Mouse (Mus musculus) limb, embryonic 15.5 days (tissue): Measurements from ENCODE around the gene Dock6. TPM values are rescaled to one million over a fixed set of nuclear protein-coding genes. Genes with fewer than 3 reads are reported as not detected.

Experiments used
- ATAC-seq: fragments of 200-750 bp; cut with Nextera tagmentation; 2 replicates; pipeline ENCODE4 v1.8.0; 2017; ENCODE audit warnings: low read depth, moderate TSS enrichment; ENCODE audit not compliant: insufficient number of reproducible peaks, low FRiP score, low TSS enrichment
- H3K27ac ChIP-seq: fragments of 300-500 bp; sonication (generic); 2 replicates; pipeline ENCODE4 v1.5.1; 2015; ENCODE audit warnings: moderate library complexity, mild to moderate bottlenecking, inconsistent platforms
- H3K27me3 ChIP-seq: fragments of 300-500 bp; sonication (generic); 2 replicates; pipeline ENCODE4 v1.6.1; 2015; ENCODE audit warnings: inconsistent platforms
- H3K36me3 ChIP-seq: fragments of 300-500 bp; sonication (generic); 2 replicates; pipeline ENCODE4 v1.6.1; 2015; ENCODE audit warnings: inconsistent platforms
- H3K4me1 ChIP-seq: fragments of 300-500 bp; sonication (generic); 2 replicates; pipeline ENCODE4 v1.6.1; 2015; ENCODE audit warnings: inconsistent platforms
- H3K4me2 ChIP-seq: fragments of 300-500 bp; sonication (generic); 2 replicates; pipeline ENCODE4 v1.6.1; 2015; ENCODE audit warnings: mild to moderate bottlenecking, inconsistent platforms
- H3K4me3 ChIP-seq: fragments of 300-500 bp; sonication (generic); 2 replicates; pipeline ENCODE4 v1.5.1; 2015; ENCODE audit warnings: mild to moderate bottlenecking, inconsistent platforms
- H3K9ac ChIP-seq: fragments of 300-500 bp; sonication (generic); 2 replicates; pipeline ENCODE4 v1.6.1; 2015; ENCODE audit warnings: inconsistent platforms
- H3K9me3 ChIP-seq: fragments of 300-500 bp; sonication (generic); 2 replicates; pipeline ENCODE4 v1.6.1; 2016; ENCODE audit warnings: inconsistent platforms
- WGBS: fragments of 180-500 bp; shearing (Covaris S2); methylation state at CpG from one replicate; pipeline ENCODE4 v1.1.7; 2015; 5-methylcytosine and 5-hydroxymethylcytosine counted together
- polyA plus RNA-seq: library from polyadenylated mRNA; unstranded; fragments of >200 nt; fragmentation: Nextera tagmentation; extraction: Ambion mirVana; gene quantifications from 2 replicates; pipeline ENCODE4 v1.2.1, GENCODE M21; 2015

Dock6 gene
- polyA plus RNA-seq, 1 experiment from 2014 or later, result 38.1 TPM

DNA sequence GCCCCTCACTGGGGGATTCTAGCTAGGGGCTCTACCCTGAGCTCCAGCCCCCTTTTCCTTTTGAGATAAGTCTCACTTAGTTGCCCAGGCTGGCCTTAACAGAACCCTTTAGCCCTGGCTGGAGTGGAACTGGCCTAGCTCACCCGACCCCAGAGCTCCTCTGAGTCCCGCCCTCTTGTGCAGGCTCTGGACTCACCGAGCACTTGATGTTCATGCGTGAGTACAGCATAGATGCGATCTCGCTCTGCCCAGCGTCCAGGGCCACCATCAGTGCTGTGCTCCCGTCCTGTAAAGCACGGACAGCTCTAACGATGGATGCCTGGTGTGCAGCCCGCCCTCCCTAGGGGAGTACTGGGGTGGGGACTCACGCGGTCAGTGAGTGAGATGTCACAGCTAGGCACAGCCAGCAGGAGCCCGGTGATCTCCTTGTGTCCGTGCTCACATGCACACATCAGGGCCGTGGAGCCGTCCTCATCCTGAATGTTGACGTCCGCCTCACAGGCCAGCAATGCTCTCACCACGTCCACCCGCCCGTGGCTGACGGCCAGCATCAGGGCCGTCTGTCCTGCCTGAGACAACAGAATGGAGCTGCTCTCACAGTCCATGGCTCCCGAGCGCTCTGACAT lies 82.8 kb downstream of the Dock6 start:
- ATAC-seq, result no peak
- Histone ChIP-seq H3K9ac (no peak overlapping the region), H3K4me1 (peaks cover 28% of the 10 kb centered on the region), H3K27ac (peak overlapping the region; percentile 85), H3K36me3 (peaks cover 60% of the 10 kb centered on the region), H3K4me2 (no peak overlapping the region), H3K4me3 (no peak overlapping the region), H3K27me3 (no peaks in the 10 kb centered on the region), H3K9me3 (no peaks in the 10 kb centered on the region)
- 72% methylated on average over 26 of the region's 26 CpGs for WGBS

DNA sequence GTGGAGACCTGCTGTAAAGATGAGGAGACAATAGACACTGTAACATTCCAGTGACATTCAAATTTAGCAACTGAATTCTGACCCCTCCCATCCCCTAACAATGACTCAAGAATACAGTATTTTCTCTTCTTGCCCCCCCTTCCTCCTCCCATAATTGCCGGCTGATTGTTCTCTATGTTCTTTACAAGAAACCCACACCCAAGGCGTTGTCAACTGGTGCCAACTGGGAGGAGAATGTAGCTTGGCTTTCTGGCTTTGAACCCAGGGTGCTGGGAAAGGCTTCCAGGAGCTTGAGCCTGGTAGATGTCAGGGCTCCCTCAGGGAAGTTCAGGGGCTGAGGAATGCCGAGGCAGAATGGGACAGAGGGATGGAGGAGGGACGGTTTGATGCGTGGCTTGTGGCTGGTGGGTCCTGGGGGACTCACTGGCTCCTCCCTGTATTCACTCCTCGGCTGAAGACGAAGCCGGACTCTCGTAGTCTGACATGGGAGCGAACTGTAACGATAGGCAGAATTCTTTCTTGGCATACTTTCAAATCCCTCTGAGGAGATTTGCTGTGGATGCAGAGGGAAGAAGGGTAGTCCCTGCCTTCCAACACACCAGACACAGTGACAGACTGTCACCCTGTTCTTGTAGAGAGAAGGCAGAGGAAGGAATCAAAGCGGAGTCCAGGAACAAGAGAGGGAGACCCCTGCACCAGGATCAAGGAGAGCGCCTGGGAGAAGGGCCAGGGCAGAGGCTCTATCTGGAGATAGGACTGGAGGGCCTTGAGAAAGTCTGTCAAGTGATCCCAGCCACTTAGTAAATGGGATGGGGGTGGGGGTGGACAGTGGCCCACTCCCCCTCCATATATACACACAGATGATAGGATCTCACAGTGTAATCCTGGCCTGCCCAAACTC lies 83.7 kb downstream of the Dock6 start:
- H3K4me3 ChIP-seq, result no peak overlapping the region
- peaks cover 50% of the 10 kb centered on the region for H3K36me3 ChIP-seq
- peak overlapping the region; percentile 85 for H3K27ac ChIP-seq
- no peaks in the 10 kb centered on the region for H3K9me3 ChIP-seq
- H3K27me3 ChIP-seq, result no peaks in the 10 kb centered on the region
- H3K9ac ChIP-seq, result no peak overlapping the region
- ATAC-seq, result peak; percentile 46; the same call in 1 of the 2 replicates
- 31% methylated on average over 13 of the region's 13 CpGs for WGBS
- H3K4me2 ChIP-seq, result no peak overlapping the region
- peaks cover 28% of the 10 kb centered on the region for H3K4me1 ChIP-seq

DNA sequence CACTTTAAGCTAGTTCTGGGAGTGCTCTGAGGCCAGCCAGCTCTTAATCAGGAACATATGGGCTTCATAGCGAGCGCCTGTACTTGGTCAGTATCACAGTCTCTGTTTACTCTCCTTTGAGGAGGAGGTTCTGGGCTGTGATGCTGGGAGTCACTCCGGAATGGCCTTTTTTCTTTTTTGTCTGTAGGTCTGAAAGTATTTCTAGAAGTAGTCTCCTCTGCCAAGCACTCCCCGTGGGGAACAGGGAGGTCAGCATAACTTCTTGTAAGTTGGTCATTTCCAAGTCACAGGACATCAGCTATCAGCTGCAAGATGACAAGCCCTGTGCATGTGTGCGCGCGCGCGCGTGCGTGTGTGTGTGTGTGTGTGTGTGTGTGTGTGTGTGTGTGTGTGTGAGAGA lies 84.5 kb downstream of the Dock6 start:
- Histone ChIP-seq H3K4me1 (peaks cover 28% of the 10 kb centered on the region), H3K36me3 (peaks cover 45% of the 10 kb centered on the region), H3K9ac (no peak overlapping the region), H3K27ac (peak overlapping the region; percentile 85), H3K27me3 (no peaks in the 10 kb centered on the region), H3K4me2 (no peak overlapping the region), H3K9me3 (no peaks in the 10 kb centered on the region), H3K4me3 (no peak overlapping the region)
- 0 out of 2 replicates have a peak, but pooled peaks have one; percentile 57 for ATAC-seq
- WGBS, result 44% methylated on average over 11 of the region's 11 CpGs

DNA sequence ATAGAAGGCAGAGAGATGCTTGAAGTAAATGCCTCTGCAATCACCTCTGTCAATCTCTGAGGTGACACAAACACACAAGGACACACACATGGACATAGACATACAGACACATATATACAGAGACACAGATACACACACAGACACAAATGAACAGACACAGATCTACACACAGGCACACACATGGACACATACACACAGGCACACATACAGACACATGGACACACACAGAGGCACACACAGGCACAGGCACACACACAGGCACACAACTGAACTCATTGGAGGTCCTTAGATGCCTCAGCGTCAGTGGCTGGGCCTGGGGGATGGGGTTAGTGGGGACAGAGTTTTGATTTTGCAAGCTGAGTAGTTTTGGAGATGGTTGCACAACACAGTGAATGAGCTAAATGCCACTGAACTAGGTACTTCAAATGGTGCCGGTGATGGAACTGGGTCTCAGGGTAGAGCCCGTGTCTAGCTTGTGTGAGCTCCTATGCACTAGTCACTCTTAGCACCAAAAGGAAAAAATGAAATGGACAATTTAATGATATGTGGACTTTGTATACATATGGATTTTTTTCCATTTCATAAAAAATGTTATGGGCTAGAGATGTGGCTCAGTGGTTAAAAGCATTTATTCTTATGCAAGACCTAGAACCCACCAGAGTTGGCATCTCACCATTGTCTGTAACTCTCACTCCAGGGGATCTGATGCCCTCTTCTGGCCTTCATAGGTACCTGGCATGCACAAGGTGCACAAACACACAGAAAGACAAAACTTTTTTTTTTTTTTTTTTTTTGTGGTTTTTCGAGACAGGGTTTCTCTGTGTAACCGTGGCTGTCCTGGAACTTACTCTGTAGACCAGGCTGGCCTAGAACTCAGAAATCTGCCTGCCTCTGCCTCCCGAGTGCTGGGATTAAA lies 88.1 kb downstream of the Dock6 start:
- WGBS, result 91% methylated on average over 6 of the region's 6 CpGs
- Histone ChIP-seq H3K4me1 (peaks cover 27% of the 10 kb centered on the region), H3K27ac (no peak overlapping the region), H3K4me3 (no peak overlapping the region), H3K36me3 (peaks cover 15% of the 10 kb centered on the region), H3K9me3 (no peaks in the 10 kb centered on the region), H3K4me2 (no peak overlapping the region), H3K27me3 (no peaks in the 10 kb centered on the region), H3K9ac (no peak overlapping the region)
- no peak for ATAC-seq

DNA sequence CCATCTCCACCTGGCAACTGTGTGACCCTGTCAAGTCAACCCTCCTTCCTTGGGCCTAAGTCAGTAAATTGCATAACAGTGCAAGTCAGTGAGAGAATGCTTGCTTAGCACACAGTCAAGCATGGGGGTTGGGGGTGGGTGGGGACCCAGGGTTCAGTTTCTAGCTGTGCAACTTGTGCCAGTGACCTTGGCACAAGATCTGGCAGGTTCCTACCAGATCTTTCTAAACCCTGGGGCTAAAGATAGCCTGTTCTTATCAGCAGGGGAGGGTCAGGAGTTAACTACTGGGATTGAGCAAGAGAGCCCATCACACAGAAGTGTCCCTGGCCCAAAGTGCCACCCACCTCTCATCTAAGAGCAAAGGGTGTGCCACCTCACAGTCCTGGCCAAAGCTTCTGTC lies 90.3 kb downstream of the Dock6 start:
- Histone ChIP-seq H3K9me3 (no peaks in the 10 kb centered on the region), H3K27me3 (no peaks in the 10 kb centered on the region), H3K9ac (no peak overlapping the region), H3K4me1 (peaks cover 13% of the 10 kb centered on the region), H3K27ac (no peak overlapping the region), H3K4me3 (no peak overlapping the region), H3K4me2 (no peak overlapping the region), H3K36me3 (peaks cover 8% of the 10 kb centered on the region; the same call in 1 of the 2 replicates)
- ATAC-seq, result no peak

DNA sequence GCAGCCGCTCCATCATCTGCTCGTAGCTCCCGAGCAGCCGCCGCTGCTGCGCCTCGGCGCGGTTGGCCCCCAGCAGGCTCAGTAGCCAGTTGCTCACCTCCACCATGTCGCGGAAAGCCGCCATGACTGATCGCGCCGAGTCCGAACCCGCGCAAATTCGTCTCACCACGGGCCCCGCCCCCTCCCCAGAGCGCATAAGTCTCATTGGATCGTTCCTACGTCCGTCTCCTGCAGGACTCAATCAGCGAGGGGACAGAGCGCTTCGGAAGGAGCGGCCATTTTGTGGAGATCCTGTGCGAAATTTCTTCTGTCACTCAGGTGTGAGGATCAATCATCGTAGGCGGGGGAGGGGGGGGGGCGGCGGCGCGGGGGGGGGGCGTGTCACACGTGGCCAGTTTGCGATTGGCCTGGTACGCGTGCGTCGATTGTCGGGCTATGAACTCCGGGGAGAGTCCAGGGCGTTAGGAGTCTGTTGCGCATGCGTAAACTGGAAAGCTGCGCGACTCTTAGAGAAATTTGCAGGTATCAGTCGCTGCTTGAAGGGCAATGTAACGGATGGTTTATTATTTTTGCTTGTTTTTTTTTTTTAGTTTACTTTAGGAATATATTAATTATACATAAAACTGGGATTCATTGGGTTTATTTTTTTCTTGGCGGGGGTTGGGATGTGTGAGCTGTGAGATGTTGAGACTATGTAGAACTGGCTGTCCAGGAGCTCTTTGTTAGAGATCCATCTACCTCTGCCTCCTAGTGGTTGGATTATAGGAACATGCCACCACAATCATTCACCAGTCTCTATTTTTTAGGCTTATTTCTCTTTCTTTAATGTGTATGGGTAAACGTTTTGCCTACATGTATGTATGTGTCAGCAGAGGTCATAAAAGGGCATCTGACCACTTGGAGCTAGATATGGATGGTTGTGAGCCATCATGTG lies 92.0 kb downstream of the Dock6 start, which contains the start of gene Spc24:
Spc24 (minus strand) TSS at position 149 of the 934 bp plus-strand sequence.
- H3K9ac ChIP-seq, result peak within 1 kb of the TSS; percentile 62
- ATAC-seq, result peak; percentile 92
- H3K27me3 ChIP-seq, result no peaks in the 10 kb centered on the region
- H3K4me3 ChIP-seq, result peak within 1 kb of the TSS; percentile 85
- 1% methylated on average over 51 of the region's 54 CpGs for WGBS
- peak within 1 kb of the TSS; percentile 69 for H3K27ac ChIP-seq
- peak within 1 kb of the TSS; percentile 85 for H3K4me2 ChIP-seq
- H3K4me1 ChIP-seq, result peaks cover 13% of the 10 kb centered on the region
- H3K36me3 ChIP-seq, result peaks cover 17% of the 10 kb centered on the region
- H3K9me3 ChIP-seq, result no peaks in the 10 kb centered on the region

DNA sequence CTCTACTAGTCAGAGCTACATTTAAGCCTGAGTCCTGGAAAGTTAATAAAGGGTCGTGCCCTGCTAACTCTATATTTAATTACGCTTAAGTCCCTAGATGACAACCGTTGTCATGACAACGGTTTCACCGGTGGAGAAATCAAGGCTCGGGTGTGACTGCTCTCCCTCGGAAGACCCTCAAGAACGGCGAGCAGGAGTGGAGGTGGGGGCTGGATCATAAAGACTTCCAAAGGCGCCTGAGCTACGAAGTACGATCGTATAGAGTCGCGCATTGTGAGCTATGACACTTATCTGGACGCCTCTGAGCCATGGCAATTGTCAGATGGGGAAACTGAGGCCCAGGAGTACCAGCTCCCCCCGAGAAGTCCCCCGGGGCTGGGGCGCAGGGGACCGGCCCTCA lies 92.7 kb downstream of the Dock6 start:
- H3K9ac ChIP-seq, result peak overlapping the region; percentile 62
- H3K27me3 ChIP-seq, result no peaks in the 10 kb centered on the region
- no peak for ATAC-seq
- peaks cover 17% of the 10 kb centered on the region for H3K36me3 ChIP-seq
- no peaks in the 10 kb centered on the region for H3K9me3 ChIP-seq
- H3K4me2 ChIP-seq, result peak overlapping the region; percentile 85
- no peak overlapping the region for H3K27ac ChIP-seq
- H3K4me1 ChIP-seq, result peaks cover 17% of the 10 kb centered on the region
- peak overlapping the region; percentile 85 for H3K4me3 ChIP-seq
- under 1% methylated on average over 20 of the region's 20 CpGs for WGBS

DNA sequence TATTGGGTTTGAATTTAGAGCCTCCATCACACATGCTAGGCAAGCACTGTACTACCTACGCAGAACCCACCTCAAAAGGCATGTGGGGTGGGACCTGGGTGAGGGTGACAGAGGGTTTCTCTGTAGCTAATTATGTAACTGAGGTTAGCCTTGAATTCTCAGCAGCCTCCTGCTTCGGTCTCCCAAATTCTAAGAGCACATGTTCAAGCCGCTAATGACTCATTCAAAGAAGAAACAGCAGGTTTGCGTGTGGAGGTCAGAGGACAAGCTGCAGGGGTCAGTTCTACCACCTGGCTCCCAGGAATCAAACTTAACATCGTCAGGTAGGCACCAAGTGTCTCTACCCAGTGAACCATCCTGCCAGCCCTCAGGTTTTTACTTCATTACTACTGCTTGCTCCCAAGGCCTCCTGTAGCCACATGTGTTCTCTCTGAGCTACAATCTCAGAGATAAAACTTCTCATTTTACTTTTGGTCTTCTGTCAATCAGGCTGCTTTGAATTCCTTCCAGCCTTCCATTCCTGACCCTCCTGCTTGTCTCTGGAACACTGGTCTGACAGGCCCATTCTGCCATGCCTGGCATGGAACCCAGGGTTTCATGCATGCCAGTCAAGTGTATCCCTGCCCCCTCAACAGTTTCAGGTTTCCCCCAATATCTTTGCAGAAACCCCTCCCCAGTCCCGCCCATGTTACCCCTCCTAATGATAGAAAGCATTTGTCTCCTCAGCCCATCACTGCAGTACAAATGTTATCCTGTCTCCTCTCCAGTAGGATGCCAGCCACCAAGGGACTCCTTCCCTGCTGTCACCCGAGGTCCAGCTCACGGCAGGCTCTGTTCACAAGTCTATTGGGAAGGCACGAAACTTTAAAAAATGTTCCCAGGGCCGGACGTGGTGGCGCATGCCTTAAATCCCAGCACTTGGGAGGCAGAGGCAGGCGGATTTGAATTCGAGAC lies 93.6 kb downstream of the Dock6 start:
- Histone ChIP-seq H3K4me2 (peak overlapping the region; percentile 85), H3K36me3 (peaks cover 17% of the 10 kb centered on the region), H3K9ac (no peak overlapping the region), H3K9me3 (no peaks in the 10 kb centered on the region), H3K27ac (no peak overlapping the region), H3K4me1 (peaks cover 25% of the 10 kb centered on the region), H3K4me3 (peak overlapping the region; percentile 85), H3K27me3 (no peaks in the 10 kb centered on the region)
- 50% methylated on average over 14 of the region's 14 CpGs for WGBS
- no peak for ATAC-seq

DNA sequence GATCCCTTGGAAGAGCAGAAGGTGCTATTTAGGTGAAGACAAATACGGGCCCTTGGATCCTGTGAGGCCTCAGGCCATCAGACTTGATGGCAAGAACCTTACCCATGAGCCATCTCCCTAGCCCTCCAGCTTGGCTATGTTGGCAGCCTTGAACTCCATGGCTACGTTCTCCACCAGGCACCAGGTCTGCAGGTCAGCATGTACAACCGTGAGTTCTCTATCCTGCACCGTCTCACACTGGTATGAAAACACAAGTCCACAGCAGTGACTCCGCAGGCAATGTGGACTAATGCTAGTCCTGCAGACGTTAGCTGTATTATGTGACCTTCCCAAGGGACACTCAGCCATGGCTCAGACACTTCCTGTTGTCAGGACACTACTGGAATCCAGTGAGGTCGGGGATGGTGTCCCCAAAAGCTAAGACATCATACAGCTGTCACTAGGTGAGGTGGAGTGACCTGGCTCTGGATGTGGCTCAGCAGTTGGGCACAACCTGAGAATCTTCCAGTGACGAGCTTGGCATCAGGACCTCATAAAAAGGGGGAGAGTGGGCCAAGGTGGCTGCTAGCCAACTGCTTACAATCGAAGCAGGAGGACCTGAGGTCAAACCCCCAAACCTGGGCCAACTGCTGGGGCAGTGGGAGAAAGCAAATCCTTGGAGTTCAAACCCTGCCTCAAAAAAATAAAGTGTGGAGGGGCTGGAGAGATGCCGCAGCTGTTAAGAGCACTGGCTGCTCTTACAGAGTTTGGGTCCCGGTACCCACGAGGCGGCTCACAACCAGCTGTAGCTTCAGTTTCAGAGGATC lies 97.7 kb downstream of the Dock6 start:
- Histone ChIP-seq H3K4me3 (no peak overlapping the region), H3K27me3 (no peaks in the 10 kb centered on the region), H3K9ac (no peak overlapping the region), H3K4me2 (no peak overlapping the region), H3K4me1 (peaks cover 47% of the 10 kb centered on the region), H3K9me3 (no peaks in the 10 kb centered on the region), H3K27ac (peak overlapping the region; percentile 61), H3K36me3 (peaks cover 24% of the 10 kb centered on the region)
- ATAC-seq, result no peak
- 68% methylated on average over 13 of the region's 13 CpGs for WGBS
